Mouse (Mus musculus): Measurements from ENCODE around the gene Pkd1. TPM values are rescaled to one million over a fixed set of nuclear protein-coding genes. Genes with fewer than 3 reads are reported as not detected.

The Pkd1 gene
- total RNA-seq, 2 experiments from 2014 or later = 87.0 to 93.3 TPM

DNA sequence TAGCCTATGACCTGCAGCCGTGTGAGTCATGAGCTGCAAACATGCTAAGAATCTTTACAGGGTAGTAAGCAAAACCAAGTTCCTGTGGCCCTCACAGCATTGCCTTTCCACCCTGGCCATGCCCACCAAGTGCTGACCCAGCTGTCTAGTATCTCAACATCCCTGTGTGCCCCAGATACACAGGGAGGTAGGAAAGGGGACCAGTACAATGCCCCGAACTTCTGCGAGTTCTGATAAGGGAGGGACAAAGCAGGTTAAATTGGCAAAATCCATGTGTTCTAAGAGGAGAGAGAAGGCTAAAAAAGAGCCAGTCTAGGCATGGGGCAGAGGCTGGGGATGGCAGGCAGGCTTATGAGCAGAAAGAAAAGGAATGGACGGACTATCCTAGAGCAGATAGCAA lies 58.7 kb downstream of the Pkd1 start:
- DNase-seq (ENCODE audit: low spot score in 2 of 2) = no peak
- no peak for TF ChIP-seq CTCF (conservative IDR thresholded peaks at IDR 0.05)
- H3K4me3 ChIP-seq = no peak overlapping the region
- H3K27ac ChIP-seq = no peak overlapping the region

DNA sequence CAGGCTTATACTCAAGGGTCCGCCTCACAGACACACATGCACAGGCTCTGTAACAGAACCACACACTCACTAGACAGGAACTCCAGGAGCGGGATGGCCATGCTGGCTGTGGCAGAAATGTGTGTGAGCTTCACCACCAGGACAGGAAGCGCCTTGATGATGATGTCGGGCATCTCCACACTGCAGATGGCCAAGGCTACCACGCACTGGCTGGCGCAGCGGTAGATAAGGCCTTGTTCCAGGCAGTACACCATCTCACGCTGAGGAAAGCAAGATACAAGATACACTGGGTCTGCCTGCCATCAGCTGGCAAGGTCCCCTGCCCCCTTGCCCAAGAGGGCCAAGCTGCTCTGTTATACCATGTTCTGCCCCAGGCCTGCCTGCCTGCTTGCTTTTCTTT lies 59.2 kb downstream of the Pkd1 start:
- H3K4me3 ChIP-seq = no peak overlapping the region
- no peak overlapping the region for H3K27ac ChIP-seq
- TF ChIP-seq CTCF (conservative IDR thresholded peaks at IDR 0.05) = no peak
- DNase-seq (ENCODE audit: low spot score in 2 of 2) = no peak

DNA sequence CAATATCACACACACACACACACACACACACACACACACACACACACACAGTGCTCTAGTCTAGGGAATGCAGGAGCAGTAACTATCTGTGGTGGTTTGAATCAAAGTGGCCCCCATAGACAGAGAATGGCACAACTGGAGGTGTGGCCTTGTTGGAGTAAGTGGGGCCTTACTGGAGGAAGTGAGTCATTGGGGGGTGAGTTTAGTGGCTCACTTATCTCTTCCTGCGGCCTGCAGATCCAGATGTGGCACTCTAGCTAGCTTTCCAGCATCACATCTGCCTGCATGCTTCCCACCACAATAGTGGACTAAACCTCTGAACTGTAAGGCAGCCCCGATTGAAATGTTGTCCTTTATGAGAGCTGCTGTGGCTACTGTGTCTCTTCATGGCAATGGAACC lies 61.1 kb downstream of the Pkd1 start:
- H3K4me3 ChIP-seq = no peak overlapping the region
- DNase-seq (ENCODE audit: low spot score in 2 of 2) = no peak
- no peak overlapping the region for H3K27ac ChIP-seq
- TF ChIP-seq CTCF (conservative IDR thresholded peaks at IDR 0.05) = no peak

DNA sequence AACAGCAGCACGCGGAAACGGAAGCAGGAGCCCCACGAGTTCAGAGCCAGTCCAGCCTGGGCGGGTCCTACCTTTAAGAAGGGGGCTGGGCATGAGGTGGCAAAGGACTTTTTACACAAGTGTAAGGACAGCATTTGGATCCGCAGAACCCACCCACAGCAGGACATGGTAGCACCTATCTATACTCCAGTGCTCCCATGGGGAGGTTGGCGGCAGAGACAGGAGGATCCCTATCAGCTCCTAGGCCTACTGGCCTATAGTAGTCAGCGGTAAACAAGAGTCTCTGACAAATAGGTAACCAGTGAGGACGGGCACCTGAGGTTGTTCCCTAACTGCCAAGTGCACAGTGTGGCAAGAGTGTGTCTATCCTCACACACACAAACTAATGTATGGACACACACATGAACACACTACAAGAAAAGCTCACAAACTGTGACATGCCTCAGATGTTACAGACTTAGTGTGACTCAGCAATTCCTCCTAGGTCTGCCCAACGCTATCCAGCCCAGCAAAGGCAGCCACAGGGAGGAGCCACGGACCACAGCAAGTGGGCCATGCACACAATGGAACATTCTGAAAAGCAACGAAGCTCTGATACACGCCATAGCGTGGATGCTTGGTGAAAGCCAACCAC lies 68.0 kb downstream of the Pkd1 start:
- Histone ChIP-seq H3K4me3 (no peak overlapping the region), H3K27ac (no peak overlapping the region)
- DNase-seq (ENCODE audit: low spot score in 2 of 2) = no peak
- peak; percentile 39 for TF ChIP-seq CTCF (conservative IDR thresholded peaks at IDR 0.05)

DNA sequence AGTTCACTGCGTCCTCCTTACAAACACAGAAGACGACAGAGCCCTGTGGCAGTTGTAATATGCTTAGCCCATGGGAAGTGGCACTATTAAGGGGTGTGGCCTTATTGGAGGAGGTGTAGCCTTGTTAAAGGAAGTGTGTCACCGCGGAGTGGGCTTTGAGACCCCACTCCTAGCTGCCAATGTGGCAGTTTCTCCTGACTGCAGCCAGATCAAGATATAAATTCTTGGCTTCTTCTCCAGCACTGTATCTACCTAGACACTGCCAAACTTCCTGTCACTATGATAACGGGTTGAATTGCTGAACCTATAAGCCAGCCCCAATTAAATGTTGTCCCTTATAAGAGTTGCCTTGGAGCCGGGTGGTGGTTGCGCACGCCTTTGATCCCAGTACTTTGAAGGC lies 75.8 kb downstream of the Pkd1 start:
- no peak overlapping the region for H3K4me3 ChIP-seq
- DNase-seq (ENCODE audit: low spot score in 2 of 2) = no peak
- no peak overlapping the region for H3K27ac ChIP-seq
- TF ChIP-seq CTCF (conservative IDR thresholded peaks at IDR 0.05) = no peak

DNA sequence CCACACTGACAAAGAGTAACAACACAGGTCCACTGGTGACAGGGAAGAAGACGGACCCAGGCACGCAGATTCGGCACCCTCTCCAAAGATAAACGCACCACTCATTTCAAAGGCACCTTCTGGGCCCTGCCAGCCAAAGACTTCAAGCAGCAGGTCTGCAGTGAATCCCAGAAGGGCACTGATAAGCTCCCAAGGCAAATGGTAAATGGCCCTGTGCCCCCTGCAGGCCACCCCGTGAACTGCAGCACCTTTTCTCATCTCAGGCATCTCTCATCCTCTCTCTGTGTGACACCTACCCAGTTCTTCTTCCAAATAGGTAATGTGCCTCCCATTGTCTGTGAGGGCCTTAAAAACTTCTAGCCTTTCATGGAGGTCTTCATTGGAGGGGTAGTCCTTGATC lies 79.0 kb downstream of the Pkd1 start:
- Histone ChIP-seq H3K4me3 (no peak overlapping the region), H3K27ac (no peak overlapping the region)
- TF ChIP-seq CTCF (conservative IDR thresholded peaks at IDR 0.05) = peak; percentile 99
- peak; percentile 49 to 76 for DNase-seq (ENCODE audit: low spot score in 2 of 2)

DNA sequence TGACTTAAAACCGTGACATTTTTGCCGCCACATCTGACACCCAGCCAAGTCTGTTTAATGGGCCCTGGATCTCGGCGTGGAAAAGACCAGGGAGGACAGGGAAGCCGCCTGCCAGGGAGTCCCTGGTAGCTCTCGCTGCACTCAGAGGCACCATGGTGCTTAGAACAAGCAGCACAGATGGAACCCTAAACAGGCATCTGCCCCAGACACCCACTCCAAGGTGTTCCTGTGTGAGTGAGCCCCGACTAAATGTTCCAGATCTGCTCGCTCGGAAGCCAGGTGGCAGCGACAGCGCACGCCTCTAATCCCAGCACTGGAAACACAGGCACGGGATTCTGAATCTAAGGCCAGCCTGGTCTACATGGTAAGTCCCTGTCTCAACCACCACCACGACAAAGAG lies 80.4 kb downstream of the Pkd1 start:
- H3K4me3 ChIP-seq = peak overlapping the region; percentile 38
- no peak for TF ChIP-seq CTCF (conservative IDR thresholded peaks at IDR 0.05)
- DNase-seq (ENCODE audit: low spot score in 2 of 2) = peak; percentile 85 to 89
- H3K27ac ChIP-seq = peak overlapping the region; percentile 80

DNA sequence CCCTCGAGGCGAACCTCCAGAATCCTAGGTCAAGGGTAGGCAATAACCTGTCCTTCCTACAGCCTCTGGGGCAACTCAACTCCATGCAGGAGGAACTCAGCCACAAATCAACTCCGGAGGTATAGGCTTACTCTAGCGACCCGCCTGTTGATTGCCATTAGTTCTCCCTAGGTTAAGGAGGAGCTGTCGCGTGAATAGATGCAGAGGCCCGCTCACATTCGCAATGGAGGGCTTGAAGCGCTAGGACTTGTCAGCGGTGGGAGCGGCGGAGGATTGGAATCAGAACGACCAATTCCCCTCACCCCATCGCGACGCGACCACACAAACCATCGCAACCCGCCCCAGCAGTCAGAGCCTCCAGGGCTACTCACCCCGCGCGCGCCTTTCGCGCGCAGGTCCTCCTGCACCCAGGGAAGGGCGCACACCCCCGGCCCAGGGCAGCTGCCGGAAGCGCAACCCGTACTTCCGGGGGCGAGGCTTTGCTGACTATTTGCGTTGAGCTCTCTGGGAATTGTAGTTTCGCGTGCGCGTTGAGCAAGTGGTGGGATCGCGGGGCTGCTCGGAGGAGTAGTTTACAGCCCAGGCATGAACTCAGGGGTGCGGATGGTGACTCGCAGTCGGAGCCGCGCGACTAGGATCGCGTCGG lies 82.7 kb downstream of the Pkd1 start, which contains the start of the genes Tsc2 and Nthl1:
TSS of gene Tsc2 (minus strand) at position 464 of the 646 bp plus-strand sequence.
TSS of gene Nthl1 (plus strand) at position 514 of the 646 bp plus-strand sequence.
- TF ChIP-seq CTCF (conservative IDR thresholded peaks at IDR 0.05) = no peak
- Histone ChIP-seq H3K4me3 (peak within 1 kb of the TSS; percentile 93), H3K27ac (peak within 1 kb of the TSS; percentile 92)
- peak; percentile 83 to 86 for DNase-seq (ENCODE audit: low spot score in 2 of 2)

DNA sequence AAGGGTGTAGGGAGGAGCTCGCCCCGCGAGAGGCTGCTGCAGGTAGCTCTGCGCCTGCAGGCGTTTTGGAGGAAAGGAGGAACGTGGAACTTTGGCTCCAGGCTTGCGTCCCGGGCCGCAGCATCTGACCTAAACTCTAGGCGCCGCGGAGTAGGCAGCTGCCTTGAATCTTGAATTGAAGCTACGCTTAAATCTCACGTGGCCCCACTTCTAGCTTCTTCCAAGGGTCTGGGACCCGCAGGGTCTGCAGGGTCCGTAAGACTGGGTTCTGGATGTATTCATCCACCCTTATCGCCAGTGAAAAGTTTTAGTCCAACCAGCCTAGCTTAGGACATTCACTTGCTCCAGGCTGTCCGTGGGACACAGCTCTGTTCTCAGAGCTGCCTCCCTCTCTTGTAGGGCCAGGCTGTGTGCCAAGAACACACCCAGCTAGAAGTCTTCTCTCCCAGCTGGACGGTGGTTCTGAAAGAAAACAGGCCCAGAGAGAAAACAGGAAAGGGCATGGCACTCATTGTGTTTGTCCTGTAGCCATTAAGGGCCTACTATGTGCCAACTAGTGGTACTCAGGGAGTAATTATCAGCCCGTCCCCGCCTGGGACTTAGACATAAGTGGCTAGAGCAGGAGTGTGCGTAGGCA lies 83.3 kb downstream of the Pkd1 start:
- Histone ChIP-seq H3K4me3 (peak overlapping the region; percentile 93), H3K27ac (peak overlapping the region; percentile 92)
- DNase-seq (ENCODE audit: low spot score in 2 of 2) = peak in 1 of 2 experiments; percentile 30
- TF ChIP-seq CTCF (conservative IDR thresholded peaks at IDR 0.05) = no peak

DNA sequence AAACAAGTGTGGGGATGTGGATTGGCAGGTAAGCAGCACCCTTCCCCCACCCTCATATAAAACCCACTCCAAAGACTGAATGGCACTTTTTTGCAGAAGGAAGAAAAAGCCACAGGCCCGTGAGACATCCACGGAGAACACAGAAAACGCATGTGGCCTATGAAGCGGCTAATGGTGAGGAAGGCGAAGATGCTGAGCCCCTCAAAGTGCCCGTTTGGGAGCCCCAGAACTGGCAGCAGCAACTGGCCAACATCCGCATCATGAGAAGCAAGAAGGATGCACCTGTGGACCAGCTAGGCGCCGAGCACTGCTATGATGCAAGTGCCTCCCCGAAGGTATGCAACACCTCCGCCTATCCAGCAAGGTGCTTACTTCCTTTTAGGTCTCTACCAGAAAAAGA lies 84.2 kb downstream of the Pkd1 start:
- Histone ChIP-seq H3K27ac (peak overlapping the region; percentile 92; the same call in 1 of the 2 replicates), H3K4me3 (no peak overlapping the region)
- no peak for TF ChIP-seq CTCF (conservative IDR thresholded peaks at IDR 0.05)
- DNase-seq (ENCODE audit: low spot score in 2 of 2) = no peak

DNA sequence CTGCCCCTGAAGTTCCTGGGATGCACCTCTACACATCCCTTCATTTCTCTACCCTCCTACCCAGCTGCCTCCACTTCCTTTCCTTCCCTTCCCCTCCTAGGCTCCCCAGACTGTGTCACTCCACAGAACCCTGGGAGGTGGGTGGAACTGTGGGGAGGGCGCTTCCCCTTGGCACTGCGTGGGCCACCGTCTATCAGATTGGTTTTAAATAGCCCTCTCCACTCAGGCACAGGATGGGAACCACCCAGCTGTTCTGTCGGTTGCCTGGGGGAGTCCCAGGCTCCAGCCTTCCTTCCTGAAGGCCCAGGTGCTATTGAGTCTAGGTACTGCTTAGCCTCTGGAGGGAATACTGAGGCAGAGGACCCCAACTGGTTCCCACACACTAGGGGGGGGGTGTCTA lies 85.4 kb downstream of the Pkd1 start:
- Histone ChIP-seq H3K27ac (peak overlapping the region; percentile 44), H3K4me3 (no peak overlapping the region)
- DNase-seq (ENCODE audit: low spot score in 2 of 2) = no peak
- no peak for TF ChIP-seq CTCF (conservative IDR thresholded peaks at IDR 0.05)

DNA sequence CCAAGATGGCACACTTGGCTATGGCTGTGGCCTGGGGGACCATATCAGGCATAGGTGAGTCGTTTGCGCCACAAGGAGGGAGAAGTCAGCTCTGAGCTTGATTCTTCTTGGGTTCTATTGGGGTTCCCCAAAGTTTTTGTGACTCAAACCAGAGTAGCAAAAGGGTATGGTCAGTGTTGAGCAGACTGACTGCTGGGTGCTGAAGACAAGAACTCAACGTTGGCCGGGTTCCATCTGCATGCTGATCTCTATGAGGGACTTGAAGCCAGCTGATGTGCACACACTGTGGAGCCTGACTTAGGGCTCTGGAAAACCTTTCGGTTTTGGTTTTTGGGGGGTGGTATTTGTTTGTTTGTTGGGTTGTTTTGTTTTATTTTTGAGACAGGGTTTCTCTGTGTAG lies 86.1 kb downstream of the Pkd1 start:
- no peak for TF ChIP-seq CTCF (conservative IDR thresholded peaks at IDR 0.05)
- DNase-seq (ENCODE audit: low spot score in 2 of 2) = no peak
- no peak overlapping the region for H3K4me3 ChIP-seq
- peak overlapping the region; percentile 44 for H3K27ac ChIP-seq

DNA sequence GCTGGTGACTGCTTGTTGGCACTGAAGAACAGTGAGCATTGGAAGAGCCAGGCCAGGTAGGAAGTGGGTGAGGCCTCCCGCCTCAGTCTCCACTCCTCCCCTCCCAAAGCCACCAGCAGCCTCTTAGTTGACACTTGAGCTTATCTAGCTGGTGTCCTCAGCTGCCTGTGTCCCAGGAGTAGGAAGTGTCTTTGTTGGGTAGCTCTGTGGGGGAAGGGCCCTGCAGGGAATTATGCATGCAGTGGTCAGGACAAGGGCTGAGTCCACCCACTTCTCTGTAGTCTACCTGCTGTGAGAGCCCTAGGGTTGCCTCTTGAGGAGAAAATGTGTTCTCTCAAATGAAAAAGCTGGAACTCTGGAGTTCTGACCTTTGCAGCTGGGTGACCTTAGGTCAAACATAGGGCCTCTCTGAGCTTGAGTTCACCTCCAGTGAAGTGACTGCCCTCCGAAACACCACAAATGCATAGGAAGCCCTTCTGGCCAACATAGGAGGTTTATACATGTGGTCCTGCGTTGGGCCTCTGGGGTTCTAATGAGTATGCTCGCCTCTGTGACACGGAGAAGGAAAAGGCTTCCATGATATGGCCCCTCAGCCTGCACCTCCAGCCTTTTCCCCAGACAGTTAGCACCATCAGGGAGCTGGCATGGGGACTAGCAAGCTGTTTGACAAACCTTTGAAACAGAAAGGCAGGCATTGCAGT lies 87.3 kb downstream of the Pkd1 start:
- DNase-seq (ENCODE audit: low spot score in 2 of 2) = no peak
- TF ChIP-seq CTCF (conservative IDR thresholded peaks at IDR 0.05) = no peak
- Histone ChIP-seq H3K27ac (0 out of 2 replicates have a peak overlapping the region, but pooled peaks have one; percentile 23), H3K4me3 (no peak overlapping the region)
